Mouse (Mus musculus) heart, postnatal 0 days (tissue): Measurements from ENCODE around the gene Cacna1f.

Experiments
- CTCF ChIP-seq: IDR thresholded peaks from 2 replicates; pipeline ENCODE4 v1.5.1; 2016; ENCODE audit warnings: antibody characterized with exemption, control low read depth, low read depth
- EP300 ChIP-seq: IDR thresholded peaks from 2 replicates; pipeline ENCODE4 v1.6.1; 2016; ENCODE audit warnings: antibody characterized with exemption, low read depth

GRCm38 (mm10) chrX:7604879-7605574 is 1.9 kb upstream of the Cacna1f start, which contains the start of gene Ccdc22:
- TF ChIP-seq EP300 (no peak), CTCF (no peak)
